Mouse (Mus musculus) Patski (cell line): ENCODE measurements around the gene Atp4b. TPM values are rescaled to one million over a fixed set of nuclear protein-coding genes. Genes with fewer than 3 reads are reported as not detected.

ENCODE experiments used
- ATAC-seq: fragments of 100-300 bp; one replicate; pipeline ENCODE4 v1.8.0; 2021
- CTCF ChIA-PET: fragments of 350-600 bp; sonication (Branson Sonifier 250); formaldehyde crosslinking; loops from one replicate; lab custom pipeline; 2022; ENCODE audit warnings: inconsistent platforms; lab: Charles Lee
- POLR2A ChIA-PET: fragments of 350-600 bp; sonication (Branson Sonifier 250); formaldehyde crosslinking; loops from one replicate; lab custom pipeline; 2022; ENCODE audit warnings: antibody characterized with exemption, inconsistent platforms; lab: Charles Lee
- DNase-seq: peaks from one replicate; pipeline ENCODE4 v3.0.0-alpha.2; 2011; ENCODE audit warnings: low read depth, low spot score
- H3K27me3 ChIP-seq: fragments of 371-371 bp; one replicate; pipeline ENCODE4 v1.5.1; 2021
- CTCF ChIP-seq: fragments of 100-300 bp; IDR thresholded peaks from one replicate; pipeline ENCODE4 v1.5.1; 2021
- in situ Hi-C: fragments of 300-500 bp; cut with MboI; formaldehyde crosslinking; loops from 3 replicates; pipeline ENCODE4 v1.11.1; 2018; ENCODE audit warnings: low pct_unique_long_range_greater_than_20kb, mixed read lengths
- polyA plus RNA-seq: library from polyadenylated mRNA; unstranded; gene quantifications from one replicate; pipeline ENCODE4 v1.2.3, GENCODE M21; 2021

Atp4b gene
- polyA plus RNA-seq, 1 experiment from 2014 or later, result not detected

DNA sequence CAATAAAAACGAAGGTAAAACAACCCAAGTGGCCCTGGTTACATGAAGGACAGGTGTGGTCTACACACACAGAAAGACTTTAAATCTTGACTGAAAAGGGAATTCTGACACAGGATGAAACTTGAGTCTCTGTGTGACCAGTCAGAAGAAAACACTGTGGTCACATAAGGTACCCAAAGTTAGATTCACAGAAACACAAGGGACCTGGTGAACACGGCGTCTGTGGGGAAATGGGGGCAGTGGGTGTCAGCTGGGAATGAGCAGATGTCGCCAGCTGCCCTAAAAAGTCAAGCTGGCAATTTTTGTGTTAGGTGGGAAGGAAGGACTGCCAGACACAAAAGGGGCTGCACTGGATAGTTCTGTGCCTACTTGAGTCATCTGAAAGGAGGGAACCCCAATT, 13.6 kb downstream of the Atp4b start:
- ATAC-seq, result no peak
- TF ChIP-seq CTCF, result no peak
- DNase-seq, result no peak
- no peaks in the 10 kb centered on the region for H3K27me3 ChIP-seq
- ChIA-PET CTCF (interaction anchor here (1.7 kb wide), 1 partner anchor 29 kb away, joined by 4 read pairs; no protein-coding TSS in a partner anchor), POLR2A (no interaction called here)
- in situ Hi-C loops, result no loop called here

DNA sequence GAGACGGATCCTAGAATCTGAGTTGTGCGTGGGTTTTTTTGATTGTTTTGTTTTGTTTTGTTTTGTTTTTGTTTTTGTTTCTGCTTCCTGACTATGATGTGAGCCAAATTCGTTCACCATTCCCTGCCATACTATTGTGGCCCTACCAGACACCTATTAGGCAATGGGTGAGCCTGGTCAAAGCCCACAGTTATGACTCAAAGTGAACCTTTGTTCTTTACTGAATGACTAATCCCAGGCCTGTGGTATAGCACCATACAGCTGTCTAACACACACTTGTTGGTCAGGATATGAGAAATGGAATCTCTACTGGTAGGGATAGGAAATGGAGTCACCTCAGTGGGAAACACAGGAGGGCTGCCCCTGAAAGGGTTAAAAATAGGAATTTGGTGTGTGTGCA, 14.1 kb downstream of the Atp4b start:
- no peaks in the 10 kb centered on the region for H3K27me3 ChIP-seq
- ChIA-PET POLR2A (no interaction called here), CTCF (interaction anchor here (1.7 kb wide), 1 partner anchor 30 kb away, joined by 4 read pairs; no protein-coding TSS in a partner anchor)
- ATAC-seq (no peak), DNase-seq (no peak)
- no peak for TF ChIP-seq CTCF
- in situ Hi-C loops, result no loop called here

DNA sequence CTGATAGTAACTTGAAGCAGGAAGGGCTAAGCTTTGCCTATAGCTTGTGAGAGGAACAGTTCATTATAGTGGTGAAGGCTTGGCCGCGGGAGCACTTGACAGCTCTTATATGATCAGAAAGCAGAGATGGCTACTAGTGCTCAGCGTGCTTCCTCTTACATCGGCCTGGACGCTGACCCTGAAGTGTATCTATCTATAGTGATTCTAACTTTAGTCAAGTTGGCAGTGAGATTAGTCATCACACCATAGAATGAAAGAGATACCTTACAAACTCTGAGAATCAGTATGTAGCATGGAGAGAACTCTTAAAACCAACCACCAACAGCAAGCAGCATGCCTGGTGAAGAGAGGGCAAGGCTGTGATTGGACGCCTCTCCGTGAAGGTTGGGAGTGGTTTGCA, 15.0 kb downstream of the Atp4b start:
- CTCF ChIA-PET, result interaction anchor here (1.2 kb wide), 1 partner anchor 14 kb away, joined by 3 read pairs; no protein-coding TSS in a partner anchor
- in situ Hi-C loops, result no loop called here
- H3K27me3 ChIP-seq, result no peaks in the 10 kb centered on the region
- POLR2A ChIA-PET, result no interaction called here
- TF ChIP-seq CTCF, result no peak
- no peak for DNase-seq
- ATAC-seq, result no peak

DNA sequence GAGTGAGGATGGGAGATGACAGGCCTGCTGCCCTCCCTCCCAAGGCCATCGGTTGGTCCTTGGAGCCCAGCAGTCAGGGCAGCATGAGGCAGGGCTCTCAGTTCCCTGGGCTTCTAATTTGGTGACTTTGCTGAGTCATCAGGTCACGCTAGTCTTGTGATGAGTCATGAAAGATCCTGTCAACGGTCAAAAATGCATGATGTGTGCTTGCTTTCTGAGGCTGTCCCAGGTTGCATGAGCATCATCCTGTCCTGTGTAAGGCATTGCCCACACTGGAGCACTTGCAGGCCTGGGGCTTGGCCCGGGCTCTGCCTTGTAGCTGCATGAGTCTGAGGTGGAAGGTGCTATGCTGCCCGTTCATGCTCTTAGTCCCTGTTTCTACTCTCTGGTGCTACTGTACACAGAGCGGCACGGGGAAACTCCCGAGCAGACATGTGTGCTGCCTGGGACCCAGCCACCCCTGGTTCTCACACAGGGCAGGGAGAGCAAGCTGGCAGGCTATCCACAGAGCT, 23.4 kb downstream of the Atp4b start:
- in situ Hi-C loops, result no loop called here
- ATAC-seq, result peak; percentile 85
- CTCF ChIA-PET, result no interaction called here
- POLR2A ChIA-PET, result interaction anchor here (0.7 kb wide), 1 partner anchor 393 kb away, joined by 3 read pairs; no protein-coding TSS in a partner anchor
- TF ChIP-seq CTCF, result no peak
- H3K27me3 ChIP-seq, result no peaks in the 10 kb centered on the region
- peak; percentile 38 for DNase-seq

DNA sequence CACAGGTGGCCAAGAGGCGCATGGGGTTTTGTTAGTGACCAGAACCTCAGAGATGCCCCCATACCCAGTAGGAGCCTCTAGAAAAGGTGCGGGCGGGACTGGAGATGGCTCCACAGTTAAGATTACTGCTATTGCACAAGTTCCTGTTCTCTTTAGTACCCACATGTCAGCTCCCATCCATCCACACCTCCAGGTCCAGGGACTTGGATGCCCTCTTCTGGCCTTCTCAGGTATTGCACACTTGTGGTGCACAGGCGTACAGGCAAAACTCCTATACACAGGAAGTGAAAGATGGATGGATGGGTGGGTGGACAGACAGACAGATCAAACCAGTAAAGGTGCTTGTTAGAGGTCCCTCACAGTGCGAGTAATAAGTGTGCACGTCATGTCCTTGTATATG, 34.8 kb downstream of the Atp4b start:
- CTCF ChIA-PET, result no interaction called here
- DNase-seq, result no peak

DNA sequence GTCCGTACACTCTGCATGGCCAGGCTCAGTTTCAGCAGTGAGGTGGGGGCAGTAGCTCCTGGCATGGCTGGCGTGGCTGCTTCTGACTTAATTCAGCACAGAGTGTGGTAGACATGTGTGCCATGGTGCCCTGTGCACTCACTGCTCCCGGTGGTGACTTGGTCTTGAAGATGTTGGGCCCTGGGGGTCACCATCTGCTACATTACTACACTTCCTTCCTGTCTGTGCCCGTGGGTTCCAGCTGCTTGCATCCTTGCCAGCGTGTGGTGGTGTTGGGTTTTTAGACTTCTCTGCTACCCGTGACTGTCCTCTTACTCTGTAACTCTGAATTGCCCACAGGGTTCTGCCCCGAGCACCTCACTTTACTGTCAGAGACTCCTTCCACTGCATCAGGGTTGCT, 36.4 kb downstream of the Atp4b start:
- ATAC-seq (no peak), DNase-seq (no peak)
- CTCF ChIA-PET, result no interaction called here
- in situ Hi-C loops, result no loop called here
- POLR2A ChIA-PET, result no interaction called here
- no peak for TF ChIP-seq CTCF
- no peaks in the 10 kb centered on the region for H3K27me3 ChIP-seq

More for the DNA sequence above, 34.8 kb downstream of the Atp4b start:
- POLR2A ChIA-PET, result no interaction called here
- no peak for ATAC-seq
- no peak for TF ChIP-seq CTCF
- in situ Hi-C loops, result no loop called here
- no peaks in the 10 kb centered on the region for H3K27me3 ChIP-seq

DNA sequence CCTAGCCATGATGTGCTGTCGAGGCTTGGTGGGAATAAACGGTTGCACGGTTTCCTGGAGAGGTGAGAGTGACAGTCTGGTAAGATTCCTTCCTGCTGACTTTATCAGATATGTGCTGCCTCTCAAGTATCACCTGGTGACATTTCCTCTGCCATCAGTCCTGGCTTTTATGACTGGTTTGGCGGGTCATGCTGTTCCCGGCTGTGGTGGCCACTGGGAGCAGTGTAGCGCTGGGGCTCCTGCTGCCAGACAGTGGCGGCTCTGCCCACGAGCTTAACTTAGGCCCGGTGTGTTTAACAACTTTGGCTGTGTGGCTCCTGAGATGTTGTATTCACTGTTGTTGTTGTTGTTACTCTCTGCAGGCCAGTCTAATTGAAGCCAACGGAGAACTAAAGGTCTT, 39.9 kb downstream of the Atp4b start:
- TF ChIP-seq CTCF, result no peak
- H3K27me3 ChIP-seq, result no peaks in the 10 kb centered on the region
- ATAC-seq (no peak), DNase-seq (no peak)
- POLR2A ChIA-PET, result interaction anchor here (0.5 kb wide), 1 partner anchor 681 kb away, joined by 6 read pairs; no protein-coding TSS in a partner anchor
- in situ Hi-C loops, result no loop called here
- CTCF ChIA-PET, result no interaction called here

DNA sequence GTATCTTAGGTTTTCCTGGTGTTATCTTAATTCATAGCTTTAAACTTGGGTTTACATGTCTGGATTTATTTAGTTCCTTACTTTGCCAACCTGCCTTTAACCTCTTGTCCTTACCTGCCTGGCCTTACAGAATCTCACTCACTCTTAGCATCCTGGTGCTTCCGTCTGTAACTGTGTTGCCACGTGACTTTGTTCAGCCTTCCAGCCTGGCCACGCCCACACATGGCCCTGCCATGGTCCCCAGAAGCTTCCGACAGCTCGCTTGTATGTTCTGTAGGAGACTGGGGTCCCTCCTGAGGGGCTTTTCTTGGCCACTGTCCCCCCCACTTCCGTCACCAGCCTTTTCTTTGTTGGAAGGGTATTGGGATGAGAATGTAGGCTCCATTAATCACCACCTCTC, 40.4 kb downstream of the Atp4b start:
- ATAC-seq, result no peak
- ChIA-PET POLR2A (no interaction called here), CTCF (no interaction called here)
- H3K27me3 ChIP-seq, result no peaks in the 10 kb centered on the region
- in situ Hi-C loops, result no loop called here
- DNase-seq, result no peak
- no peak for TF ChIP-seq CTCF

DNA sequence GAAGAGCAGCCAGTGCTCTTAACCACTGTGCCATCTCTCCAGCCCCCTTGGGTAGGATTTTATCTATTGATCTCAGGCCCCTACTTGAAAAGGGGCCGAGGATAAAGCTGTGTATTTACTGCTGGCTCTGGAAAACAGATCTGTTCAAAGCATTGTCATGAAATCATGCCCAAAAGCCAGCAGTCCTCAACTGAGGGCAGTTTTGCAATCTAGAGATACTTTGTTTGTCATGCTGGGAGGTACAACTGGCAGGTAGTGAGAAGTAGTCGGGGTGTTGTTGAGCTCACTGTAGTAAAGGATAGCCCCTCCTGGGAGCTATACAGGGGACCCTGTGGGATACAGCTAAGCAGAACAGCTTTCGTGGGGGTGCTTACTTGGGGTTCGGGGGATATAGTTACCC, 42.7 kb downstream of the Atp4b start:
- no peak for TF ChIP-seq CTCF
- DNase-seq, result no peak
- ATAC-seq, result no peak
- ChIA-PET CTCF (interaction anchor here (1.4 kb wide), 1 partner anchor 27 kb away, joined by 3 read pairs; no protein-coding TSS in a partner anchor), POLR2A (interaction anchor here (1.3 kb wide), 1 partner anchor 12 kb away, joined by 4 read pairs; no protein-coding TSS in a partner anchor)
- no peaks in the 10 kb centered on the region for H3K27me3 ChIP-seq
- in situ Hi-C loops, result no loop called here

DNA sequence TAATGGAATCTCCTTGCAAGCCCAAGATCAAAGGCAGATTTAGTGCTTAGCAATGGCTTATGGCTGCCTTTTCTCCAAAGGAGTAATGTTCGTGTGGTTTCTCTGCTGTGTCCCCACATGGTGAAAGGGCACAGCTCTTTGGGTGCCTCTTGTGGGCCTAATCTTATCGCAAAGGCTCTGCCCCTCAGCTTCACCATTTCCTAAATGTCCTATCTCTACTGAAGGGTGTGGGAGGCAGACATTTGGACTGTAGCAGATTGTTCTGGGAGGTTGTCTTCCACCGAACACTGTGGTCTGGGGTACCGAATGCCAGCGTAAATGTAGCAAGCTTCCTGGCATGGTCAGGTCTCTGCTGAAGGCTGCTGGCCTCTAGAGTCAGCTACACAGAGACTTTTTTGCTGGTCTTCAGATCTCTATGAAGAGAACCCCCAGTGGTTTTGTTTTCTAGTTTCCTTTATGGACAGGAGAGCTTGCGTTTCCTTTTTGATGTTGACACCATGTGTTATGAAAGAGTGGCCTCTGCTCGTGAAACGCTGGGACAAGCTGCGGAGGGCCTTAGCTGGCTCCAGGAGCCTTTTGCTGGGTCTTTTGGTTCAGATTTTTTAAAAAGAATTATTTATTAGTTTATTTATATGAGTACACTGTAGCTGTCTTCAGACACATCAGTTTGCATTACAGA, 43.3 kb downstream of the Atp4b start:
- ATAC-seq (no peak), DNase-seq (no peak)
- no peaks in the 10 kb centered on the region for H3K27me3 ChIP-seq
- TF ChIP-seq CTCF, result no peak
- in situ Hi-C loops, result no loop called here
- POLR2A ChIA-PET, result interaction anchor here (1.3 kb wide), 1 partner anchor 11 kb away, joined by 4 read pairs; no protein-coding TSS in a partner anchor
- CTCF ChIA-PET, result interaction anchor here (1.4 kb wide), 1 partner anchor 26 kb away, joined by 3 read pairs; no protein-coding TSS in a partner anchor

DNA sequence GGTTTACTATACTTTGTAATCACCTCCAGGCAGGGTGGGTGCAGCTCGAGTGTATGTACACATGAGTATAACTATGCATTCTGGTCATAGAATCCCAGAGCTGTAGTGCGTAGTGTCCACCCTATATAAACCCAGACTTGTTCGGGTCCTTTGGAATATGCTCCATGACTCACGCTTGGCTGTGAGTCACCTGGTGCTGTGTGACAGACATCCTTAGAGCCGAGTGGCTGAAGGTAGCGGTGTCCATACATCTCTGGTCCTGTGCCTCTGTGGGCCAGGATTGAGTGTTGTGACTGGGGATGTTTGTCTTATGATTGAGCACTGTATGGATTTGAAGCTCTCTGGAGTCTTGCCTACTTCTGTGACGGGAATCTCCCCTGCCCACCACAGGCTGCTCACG, 44.0 kb downstream of the Atp4b start:
- ChIA-PET POLR2A (no interaction called here), CTCF (interaction anchor here (1.1 kb wide), 1 partner anchor 26 kb away, joined by 3 read pairs; no protein-coding TSS in a partner anchor)
- in situ Hi-C loops, result no loop called here
- no peak for ATAC-seq
- no peak for DNase-seq
- H3K27me3 ChIP-seq, result no peaks in the 10 kb centered on the region
- no peak for TF ChIP-seq CTCF
